Mouse (Mus musculus) G1E (cell line): Measurements from ENCODE around the gene Pax1.

ENCODE experiments used
- CTCF ChIP-seq: IDR thresholded peaks from 2 replicates; pipeline ENCODE4 v1.5.1; 2012; ENCODE audit warnings: low read depth, low read length, inconsistent platforms, mixed read lengths
- GATA1 ChIP-seq: IDR thresholded peaks from 2 replicates; pipeline ENCODE4 v1.6.1; 2012; ENCODE audit warnings: borderline replicate concordance, low read length, inconsistent platforms, mixed read lengths
- TAL1 ChIP-seq: conservative IDR thresholded peaks from 2 replicates; pipeline ENCODE4 v1.6.1; 2012; ENCODE audit warnings: low read depth, low read length, inconsistent platforms, mixed read lengths

GRCm38 (mm10) chr2:147375019-147375715 lies 13.4 kb downstream of the Pax1 start:
- TF ChIP-seq CTCF (no peak), GATA1 (no peak), TAL1 (no peak)
